Mouse (Mus musculus): ENCODE results near the gene Ets1.

The Ets1 gene

GRCm38 (mm10) chr9:32616516-32617429 is 19.2 kb upstream of the Ets1 start:
- DNase-seq = no peak

DNA sequence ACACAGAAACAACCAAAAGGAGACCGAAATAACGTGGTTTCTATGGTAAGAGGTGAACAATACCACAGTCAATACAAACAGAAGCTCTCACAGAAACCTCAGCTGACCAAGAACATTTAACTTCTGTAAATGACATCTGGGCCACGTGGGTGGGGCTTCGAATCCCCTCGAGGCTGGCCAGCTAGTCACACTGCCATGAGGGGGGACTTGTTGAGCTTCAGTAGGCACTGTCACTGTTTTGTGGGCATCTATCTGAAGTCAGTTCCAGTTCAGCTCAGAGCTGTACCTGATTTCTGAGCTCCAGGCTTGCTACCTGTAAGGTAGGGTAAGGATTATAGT is 18.6 kb upstream of the Ets1 start:
- DNase-seq = peak; percentile 71 to 74

DNA sequence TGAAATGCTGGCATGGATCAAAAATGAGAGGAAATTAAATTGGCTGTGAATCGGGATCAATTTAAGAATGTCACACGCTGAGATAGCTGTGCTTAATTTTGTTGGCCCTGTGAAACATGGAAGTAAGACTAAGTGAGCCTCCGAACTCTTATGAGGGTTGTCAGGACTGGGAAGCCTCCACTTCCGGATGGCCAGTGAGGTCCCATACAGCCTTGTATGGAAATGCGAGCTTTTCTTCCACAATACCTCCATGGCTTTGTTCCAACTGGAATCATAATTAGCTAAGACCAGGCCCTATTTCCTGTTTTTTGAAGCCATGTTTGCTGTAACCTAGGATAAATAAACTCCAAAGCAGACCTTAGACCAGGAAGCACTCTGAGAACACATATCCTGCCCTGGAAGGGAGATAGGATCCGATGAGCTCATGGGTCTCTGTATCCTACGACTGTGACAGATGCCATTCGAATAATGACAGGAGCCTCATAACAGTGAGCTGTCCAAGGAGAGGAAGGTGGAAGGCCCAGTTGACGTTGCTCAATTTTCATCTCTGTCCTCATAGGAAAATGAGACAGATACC is 17.4 kb upstream of the Ets1 start:
- DNase-seq = no peak

GRCm38 (mm10) chr9:32619661-32620060 is 16.4 kb upstream of the Ets1 start:
- DNase-seq = no peak

GRCm38 (mm10) chr9:32620446-32620845 is 15.6 kb upstream of the Ets1 start:
- no peak for DNase-seq

DNA sequence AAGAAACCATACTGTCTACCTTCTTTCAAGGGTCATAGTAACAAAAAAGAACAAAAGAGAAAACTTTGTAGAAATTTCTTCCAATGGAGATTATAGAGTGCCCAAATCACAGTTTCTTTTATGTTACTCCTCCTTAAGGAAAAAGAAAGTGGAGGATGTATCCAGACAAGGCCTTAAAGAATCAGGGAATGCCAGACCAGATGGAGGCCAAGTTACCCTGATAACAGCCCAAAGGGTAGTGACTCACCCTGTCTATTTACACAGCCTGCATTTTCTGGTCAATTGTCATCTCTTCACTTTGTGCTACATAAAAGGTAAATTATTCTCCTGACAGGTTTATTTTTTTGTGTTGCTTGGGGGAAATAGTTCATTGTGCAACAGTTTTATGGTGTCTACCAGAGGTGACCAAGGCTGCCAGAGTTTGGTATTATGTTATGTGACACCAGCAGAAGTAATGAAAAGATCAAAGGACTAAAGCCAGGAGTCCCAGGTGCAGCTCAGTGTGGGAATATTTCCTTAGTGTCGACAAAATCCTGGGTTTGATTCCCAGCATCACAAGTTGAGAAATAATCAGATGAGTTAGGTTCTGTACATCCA is 6.5 kb upstream of the Ets1 start:
- DNase-seq = no peak

DNA sequence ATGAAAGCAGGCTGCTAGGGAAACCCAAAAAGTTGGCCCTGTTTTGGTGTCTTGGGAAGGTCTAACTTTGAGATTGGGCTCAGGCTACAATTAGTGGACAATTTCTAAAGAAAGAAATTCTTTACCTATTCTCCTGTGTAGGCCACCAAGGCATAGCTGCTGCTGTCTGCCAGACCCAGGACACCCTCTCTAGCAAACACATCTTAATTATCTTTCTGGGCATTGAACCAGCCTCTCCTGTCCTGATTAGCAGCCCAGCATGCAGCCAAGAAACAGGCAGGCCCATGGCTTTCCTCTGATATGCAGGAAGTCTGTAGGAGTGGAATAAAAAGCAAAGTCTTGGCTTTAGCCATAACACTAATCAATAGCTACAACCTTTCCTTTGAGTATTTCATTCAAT is 4.7 kb upstream of the Ets1 start:
- DNase-seq = no peak

GRCm38 (mm10) chr9:32632237-32632636 is 3.8 kb upstream of the Ets1 start:
- DNase-seq = no peak

DNA sequence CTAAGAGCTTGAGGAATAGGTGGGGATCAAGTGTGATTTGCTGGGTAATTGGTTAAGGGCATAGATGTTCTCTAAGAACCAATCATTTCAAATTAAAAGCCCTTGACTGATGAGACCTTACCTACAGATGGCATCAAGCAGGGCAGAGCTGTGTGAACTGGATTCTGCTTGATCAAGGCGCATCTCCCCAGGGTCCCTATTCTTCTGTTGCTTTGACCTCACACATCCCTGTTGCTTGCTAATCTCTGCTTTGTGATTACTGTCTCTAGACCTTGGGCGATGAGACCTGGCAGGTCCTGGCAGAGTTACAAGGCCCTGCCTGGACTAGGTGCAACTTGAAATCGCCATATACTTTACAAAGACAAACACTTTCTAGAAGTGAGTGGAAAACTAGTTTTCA is 9.0 kb downstream of the Ets1 start:
- DNase-seq = no peak

GRCm38 (mm10) chr9:32645475-32645874 is 9.5 kb downstream of the Ets1 start:
- DNase-seq = no peak

DNA sequence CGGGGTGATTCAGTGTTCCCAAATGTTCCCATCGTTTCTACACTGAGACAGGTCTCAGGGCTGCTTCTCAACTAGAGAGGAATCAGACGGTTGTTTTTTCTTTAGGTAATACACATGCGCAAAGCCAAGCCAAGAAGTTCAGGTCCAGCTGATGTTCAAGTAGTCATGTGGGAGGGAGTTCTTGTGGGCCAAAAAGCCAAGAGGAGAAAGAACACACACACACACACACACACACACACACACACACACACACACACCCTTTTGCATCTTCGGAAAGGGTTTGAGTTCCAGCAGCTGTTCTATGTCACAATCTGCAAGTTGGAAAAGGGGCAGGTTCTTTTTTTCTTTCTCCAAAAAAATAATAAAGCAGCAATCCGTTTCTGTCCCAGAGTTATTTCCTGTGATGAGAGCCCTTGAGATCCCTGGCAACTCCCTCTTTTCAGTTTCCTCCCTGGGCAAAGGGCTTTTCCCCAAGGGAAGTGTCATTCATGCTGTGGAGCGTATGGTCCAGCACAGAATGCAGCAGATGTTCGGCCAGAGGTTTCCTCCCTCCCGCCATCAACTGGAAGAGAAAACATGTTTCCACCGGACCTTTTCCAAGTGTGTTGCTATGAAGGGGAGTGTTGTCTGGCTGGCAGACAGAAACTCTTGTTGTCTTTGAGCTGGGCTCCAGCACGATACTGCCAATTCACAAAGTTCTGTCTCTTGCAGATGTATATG is 10.7 kb downstream of the Ets1 start:
- no peak for DNase-seq

DNA sequence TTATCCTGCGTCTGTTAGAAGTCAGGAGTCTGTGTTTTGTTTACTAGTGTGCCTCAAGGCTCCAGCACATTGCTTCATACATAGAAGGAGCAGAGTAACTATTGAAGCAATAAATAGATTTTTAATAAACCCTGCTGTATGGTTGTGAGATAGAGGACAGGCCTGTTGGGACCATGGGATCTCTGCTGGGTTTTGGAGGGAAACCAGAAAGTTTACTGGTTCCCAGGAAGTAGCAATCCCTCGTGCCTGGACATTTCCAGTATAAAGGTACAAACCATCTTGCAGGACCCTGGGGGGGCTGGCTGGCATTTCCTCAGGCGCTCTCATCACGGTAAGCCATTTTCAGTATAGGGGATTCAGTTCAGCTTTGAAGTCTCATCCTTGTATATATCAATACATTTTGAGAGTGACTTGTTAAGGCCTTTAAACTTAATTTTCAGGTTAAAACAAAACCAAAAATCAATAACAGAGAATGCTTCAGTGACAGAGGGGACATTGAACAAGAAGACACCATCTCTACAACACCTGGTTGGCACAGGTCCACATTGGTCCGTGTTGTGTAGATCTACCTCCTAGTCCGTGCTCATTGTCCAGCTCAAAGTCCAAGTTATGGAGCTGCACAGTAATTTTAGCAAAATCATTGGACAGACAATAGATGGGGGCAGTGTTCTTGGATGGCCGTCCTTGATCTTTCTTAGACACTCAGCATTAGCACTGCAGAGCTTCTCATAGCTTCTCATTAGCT is 11.7 kb downstream of the Ets1 start:
- DNase-seq = no peak

DNA sequence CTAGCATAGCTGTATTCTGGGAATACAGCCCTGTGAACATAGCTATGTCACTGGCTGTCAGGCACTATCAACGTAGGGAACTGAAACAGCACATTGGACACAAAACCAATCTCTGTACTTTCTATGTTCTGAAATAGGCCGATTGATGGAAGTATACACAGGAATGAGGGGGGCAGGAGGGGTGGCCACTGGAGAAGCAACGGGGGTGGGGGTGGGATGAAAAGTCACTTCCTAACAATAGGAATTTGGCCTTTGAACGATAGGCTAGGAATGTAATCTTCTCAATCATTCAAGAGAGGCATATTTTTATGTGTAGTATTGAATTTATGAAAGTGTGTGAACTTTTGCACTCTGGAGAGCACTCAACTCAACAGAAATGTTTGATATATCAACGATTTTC is 12.3 kb downstream of the Ets1 start:
- no peak for DNase-seq

DNA sequence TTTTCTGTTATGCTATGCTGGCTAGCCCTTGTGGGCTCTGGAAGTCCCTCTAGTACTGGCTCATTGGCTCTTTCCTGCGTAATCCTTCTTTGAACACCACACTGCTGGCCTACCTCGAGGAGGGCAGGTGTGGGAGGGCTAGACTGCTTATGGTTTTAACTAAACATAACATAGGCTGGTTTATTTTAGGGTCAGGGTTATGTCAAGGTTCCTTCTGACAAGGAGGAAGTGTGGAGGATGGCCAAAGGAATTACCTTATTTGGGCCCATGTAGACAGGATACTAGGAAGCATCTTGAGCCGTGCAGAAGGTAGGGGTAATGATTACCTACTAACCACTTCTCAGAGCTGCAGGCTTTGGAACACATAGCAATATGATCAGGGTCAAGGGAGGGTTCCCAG is 14.7 kb downstream of the Ets1 start:
- no peak for DNase-seq

DNA sequence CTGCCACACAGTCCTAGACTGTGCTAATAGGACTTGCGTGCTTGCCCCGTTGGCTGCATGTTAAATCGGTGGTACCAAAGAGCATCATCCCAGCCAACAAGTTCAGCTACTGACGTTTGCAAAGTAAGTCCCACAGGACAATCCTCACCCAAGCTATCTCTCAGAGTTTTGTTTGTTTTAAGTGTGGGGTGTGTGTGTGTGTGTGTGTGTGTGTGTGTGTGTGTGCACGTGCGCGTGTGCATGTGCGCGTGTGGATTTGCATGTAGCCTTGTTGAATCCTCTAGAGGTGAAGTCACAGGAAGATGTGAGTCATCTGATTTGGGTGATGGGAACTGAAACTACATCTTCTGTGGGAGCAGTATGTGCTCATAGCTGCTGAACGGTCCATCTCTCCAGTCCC is 16.1 kb downstream of the Ets1 start:
- peak; percentile 51 to 53 for DNase-seq

DNA sequence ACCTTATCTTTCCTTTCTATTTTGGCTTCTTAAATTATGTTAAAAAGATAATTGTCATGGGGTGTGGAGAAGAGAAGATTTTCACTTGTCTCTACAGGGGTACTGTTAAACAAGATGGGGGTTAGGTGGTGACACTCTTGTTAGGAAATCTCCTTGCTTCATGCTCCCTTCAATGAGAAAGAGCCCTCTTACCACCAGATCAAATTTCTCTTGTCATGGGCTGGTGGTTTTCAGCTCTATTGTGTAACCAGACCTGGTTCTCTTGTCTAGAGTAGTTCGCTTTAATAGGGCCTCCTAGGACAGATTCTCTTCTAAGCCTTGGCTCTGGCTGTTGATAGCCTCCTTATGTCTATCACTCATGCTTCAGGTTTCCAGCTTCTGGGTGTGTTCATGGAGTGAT is 18.3 kb downstream of the Ets1 start:
- DNase-seq = no peak

- DNase-seq = no peak
Observed at GRCm38 (mm10) chr9:32656351-32656844, 20.4 kb downstream of the Ets1 start.

DNA sequence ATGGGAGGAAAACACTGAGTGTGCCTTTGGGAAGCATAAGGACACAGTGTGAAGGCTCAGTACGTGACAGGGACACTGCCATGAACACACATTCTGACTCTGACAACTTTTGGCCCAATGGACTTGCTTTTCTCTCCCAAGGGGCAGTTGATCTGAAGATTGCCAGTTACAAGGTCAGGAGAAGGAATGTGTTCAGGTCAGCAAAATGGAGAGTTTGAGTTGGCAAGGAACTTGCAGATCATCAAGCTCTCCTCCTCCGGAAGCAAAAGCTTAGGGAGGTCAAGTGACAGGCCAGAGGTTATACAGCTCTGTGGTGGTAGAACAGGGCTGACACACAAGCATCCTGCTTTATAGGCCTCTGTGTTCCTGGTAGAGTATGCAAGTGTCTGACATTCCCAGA is 21.1 kb downstream of the Ets1 start:
- DNase-seq = no peak

DNA sequence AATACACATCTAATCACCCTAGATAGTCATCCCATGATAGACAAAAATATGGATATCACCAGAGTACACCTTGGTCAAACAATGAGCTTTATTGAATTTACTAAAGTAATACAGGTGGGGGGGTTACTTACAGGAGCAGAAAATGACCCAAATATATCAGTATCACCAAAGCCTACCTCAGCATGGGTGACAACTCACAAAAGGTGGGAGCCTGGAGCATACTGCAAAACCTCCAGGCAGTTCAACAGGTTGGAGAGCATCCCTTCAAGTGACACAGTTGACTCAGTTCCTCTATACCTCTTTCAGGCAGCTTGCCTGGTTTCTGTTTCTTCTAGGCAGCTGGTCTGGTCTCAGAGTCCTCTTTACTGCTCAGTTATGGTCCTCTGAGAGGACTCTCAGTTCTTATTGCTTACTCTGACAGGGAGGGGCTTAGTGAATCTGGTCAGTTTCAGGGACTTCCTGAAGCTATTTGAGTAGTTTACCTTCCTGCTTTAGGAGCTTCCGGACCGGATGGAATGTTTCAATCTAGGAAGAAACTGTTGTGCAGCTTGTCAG is 24.5 kb downstream of the Ets1 start:
- DNase-seq = no peak

DNA sequence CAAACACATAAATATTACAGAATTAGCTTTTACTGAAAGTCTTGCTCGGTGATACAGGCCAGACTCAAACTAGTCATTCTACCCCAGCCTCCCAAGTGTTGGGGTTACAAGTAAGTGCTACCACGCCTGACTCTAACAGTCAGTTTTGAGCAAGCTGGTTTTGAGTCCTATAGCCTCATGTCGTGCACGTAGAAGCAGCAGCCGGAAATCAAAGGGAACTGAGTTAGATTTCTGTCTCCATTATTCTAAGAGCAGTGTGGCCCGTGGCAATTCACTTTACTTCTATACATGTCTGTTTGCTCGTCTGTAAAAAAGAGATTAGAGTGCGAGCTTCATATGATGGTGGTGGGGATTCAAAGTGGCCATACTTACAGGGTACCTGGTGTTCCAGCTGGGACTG is 25.1 kb downstream of the Ets1 start:
- no peak for DNase-seq

- no peak for DNase-seq
Observed at GRCm38 (mm10) chr9:32661561-32661960, 25.5 kb downstream of the Ets1 start.
